Mouse (Mus musculus): ENCODE measurements around the gene Hspa4. TPM values are rescaled to one million over a fixed set of nuclear protein-coding genes. Genes with fewer than 3 reads are reported as not detected.

Hspa4 gene
- polyA plus RNA-seq, 1 experiment from 2014 or later = 82.7 TPM

DNA sequence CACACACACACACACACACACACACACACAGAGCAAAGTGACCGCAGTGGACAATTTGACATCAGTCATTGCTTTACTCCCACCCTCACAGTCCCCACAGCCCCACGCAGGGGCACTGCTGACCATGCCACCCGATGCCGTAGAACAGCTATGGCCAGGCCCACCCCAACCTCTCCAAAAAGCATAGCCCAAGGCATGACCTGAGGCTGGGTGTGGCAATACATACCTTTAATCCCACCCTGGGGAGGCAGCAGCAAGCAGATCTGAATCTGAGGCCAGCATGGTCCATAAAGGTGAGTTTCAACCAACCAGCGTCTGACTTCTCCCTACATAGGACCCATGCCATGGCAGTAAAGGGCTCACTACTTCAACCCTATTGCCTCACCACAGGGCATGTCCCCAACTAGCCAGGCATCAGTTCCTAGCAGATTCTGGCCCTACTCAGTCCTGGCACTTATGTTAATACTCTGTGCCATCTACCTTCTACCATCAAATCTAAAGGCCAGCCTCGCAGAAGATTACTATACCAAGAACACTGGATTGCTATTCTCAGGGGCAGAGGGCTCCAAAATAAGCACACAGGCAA, 41.1 kb downstream of the Hspa4 start:
- Histone ChIP-seq H3K9me3 (ENCODE audit: low read length) (no peaks in the 10 kb centered on the region), H3K36me3 (ENCODE audit: insufficient read depth, low read length) (peaks cover 34% of the 10 kb centered on the region), H3K4me3 (ENCODE audit: low read length) (no peak overlapping the region), H3K27ac (ENCODE audit: low read length) (no peak overlapping the region), H3K27me3 (ENCODE audit: insufficient read depth, low read length) (no peaks in the 10 kb centered on the region), H3K9ac (replicated peaks; ENCODE audit: low read length) (no peak overlapping the region), H3K4me2 (replicated peaks; ENCODE audit: low read depth, low read length) (no peak overlapping the region), H3K4me1 (ENCODE audit: insufficient read depth, low read length) (no peaks in the 10 kb centered on the region)
- ATAC-seq (ENCODE audit: low FRiP score, low TSS enrichment) = no peak
- 83% methylated on average over 5 of the region's 6 CpGs for WGBS

DNA sequence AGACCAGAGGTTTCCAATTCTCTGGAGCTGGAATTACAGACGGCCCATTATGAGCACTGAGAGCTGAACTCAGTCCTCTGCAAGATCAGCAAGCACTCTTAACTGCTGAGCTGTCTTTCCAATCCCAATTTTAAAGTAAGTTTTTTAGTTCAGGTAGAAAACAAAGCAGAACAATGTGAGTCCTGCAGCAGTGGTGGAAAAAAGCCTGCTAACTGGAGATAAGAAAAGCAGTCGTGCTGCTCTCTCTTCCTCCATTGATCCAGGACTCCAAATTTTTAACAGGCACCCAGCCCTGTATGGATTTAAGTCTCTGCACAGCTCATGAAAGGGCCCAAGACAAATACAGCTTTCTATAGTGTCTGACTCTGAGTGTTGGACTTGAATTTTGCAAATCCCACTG, 43.3 kb downstream of the Hspa4 start:
- Histone ChIP-seq H3K27ac (ENCODE audit: low read length) (no peak overlapping the region), H3K4me1 (ENCODE audit: insufficient read depth, low read length) (no peaks in the 10 kb centered on the region), H3K4me2 (replicated peaks; ENCODE audit: low read depth, low read length) (no peak overlapping the region), H3K27me3 (ENCODE audit: insufficient read depth, low read length) (no peaks in the 10 kb centered on the region), H3K36me3 (ENCODE audit: insufficient read depth, low read length) (peaks cover 16% of the 10 kb centered on the region; the same call in 1 of the 2 replicates), H3K9ac (replicated peaks; ENCODE audit: low read length) (no peak overlapping the region), H3K4me3 (ENCODE audit: low read length) (no peak overlapping the region), H3K9me3 (ENCODE audit: low read length) (no peaks in the 10 kb centered on the region)
- no peak for ATAC-seq (ENCODE audit: low FRiP score, low TSS enrichment)
- WGBS = 66% methylated on average over 2 of the region's 2 CpGs

DNA sequence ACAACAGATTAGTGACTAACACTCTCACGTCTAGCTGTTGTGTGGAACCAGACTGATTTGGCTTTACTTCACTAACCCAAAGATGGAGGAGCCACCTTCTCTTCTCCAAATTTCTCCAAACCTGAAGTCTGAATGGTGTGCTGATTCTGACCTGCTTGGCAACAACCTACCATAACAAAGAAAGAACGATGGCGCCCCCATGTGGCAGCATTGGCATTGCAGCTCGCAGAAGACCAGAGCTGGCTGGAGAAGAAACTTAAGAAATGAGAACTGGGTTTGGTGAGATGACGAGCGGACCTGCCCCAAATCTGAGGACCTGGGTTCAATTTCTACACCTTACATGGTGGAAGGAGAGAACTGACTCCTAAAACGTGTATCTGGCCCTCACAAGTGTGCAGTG, 45.3 kb downstream of the Hspa4 start:
- H3K4me1 ChIP-seq (ENCODE audit: insufficient read depth, low read length) = no peaks in the 10 kb centered on the region
- no peak for ATAC-seq (ENCODE audit: low FRiP score, low TSS enrichment)
- no peaks in the 10 kb centered on the region for H3K27me3 ChIP-seq (ENCODE audit: insufficient read depth, low read length)
- 39% methylated on average over 7 of the region's 7 CpGs for whole genome bisulfite sequencing
- H3K9me3 ChIP-seq (ENCODE audit: low read length) = no peaks in the 10 kb centered on the region
- no peak overlapping the region for H3K4me3 ChIP-seq (ENCODE audit: low read length)
- H3K4me2 ChIP-seq (replicated peaks; ENCODE audit: low read depth, low read length) = no peak overlapping the region
- no peak overlapping the region for H3K9ac ChIP-seq (replicated peaks; ENCODE audit: low read length)
- no peaks in the 10 kb centered on the region; the same call in 1 of the 2 replicates for H3K36me3 ChIP-seq (ENCODE audit: insufficient read depth, low read length)
- H3K27ac ChIP-seq (ENCODE audit: low read length) = no peak overlapping the region

GRCm38 (mm10) chr11:53254428-53254827, 45.8 kb downstream of the Hspa4 start:
- no peaks in the 10 kb centered on the region for H3K4me1 ChIP-seq (ENCODE audit: insufficient read depth, low read length)
- 95% methylated on average over 3 of the region's 3 CpGs for WGBS
- H3K4me2 ChIP-seq (replicated peaks; ENCODE audit: low read depth, low read length) = no peak overlapping the region
- no peaks in the 10 kb centered on the region for H3K9me3 ChIP-seq (ENCODE audit: low read length)
- H3K36me3 ChIP-seq (ENCODE audit: insufficient read depth, low read length) = no peaks in the 10 kb centered on the region
- H3K27ac ChIP-seq (ENCODE audit: low read length) = no peak overlapping the region
- no peaks in the 10 kb centered on the region for H3K27me3 ChIP-seq (ENCODE audit: insufficient read depth, low read length)
- ATAC-seq (ENCODE audit: low FRiP score, low TSS enrichment) = no peak
- H3K9ac ChIP-seq (replicated peaks; ENCODE audit: low read length) = no peak overlapping the region
- no peak overlapping the region for H3K4me3 ChIP-seq (ENCODE audit: low read length)

DNA sequence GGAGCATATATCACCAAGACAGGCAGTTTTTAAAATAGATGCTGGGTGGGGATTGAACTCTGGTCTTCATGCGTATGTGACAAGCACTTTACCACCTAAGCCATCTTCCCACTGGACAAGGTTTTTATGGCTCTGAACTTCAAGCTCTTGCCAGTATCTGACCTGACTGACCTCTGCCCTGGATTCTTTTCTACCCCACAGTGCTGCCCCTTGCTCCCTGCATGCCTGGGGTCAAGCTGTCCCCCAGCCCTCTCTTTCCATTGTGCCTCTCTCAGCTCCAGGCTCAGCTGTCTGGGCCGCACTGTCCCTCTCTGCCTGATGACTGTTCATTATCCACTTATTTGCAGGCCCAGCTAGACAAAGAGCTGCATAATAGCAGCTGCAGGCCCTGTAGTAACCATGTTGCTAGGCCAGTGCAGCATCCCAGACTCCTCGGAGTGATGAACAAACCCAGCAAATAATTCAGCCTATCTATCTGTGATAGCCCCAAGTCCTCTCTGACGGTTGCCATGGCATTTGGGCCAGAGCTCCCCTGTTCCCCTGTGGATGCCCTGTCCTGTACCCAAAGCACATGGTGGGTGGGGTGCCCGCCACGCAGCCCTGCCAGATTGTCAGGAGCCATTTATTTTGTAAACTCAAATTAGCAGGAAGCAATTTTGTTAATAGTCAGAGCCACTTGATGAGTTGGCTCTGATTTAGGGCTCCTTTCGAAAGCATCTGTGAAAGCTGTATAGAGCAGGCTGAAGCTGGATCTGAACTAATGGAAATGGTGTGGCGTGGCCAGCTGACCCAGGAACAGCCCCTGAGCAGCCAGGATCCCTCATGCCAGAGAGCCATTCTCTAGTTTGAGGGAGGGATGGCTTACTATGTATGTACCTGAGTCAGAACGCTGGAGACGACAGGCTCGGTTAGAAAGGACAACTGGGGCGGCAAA, 47.8 kb downstream of the Hspa4 start:
- Histone ChIP-seq H3K27me3 (ENCODE audit: insufficient read depth, low read length) (no peaks in the 10 kb centered on the region), H3K27ac (ENCODE audit: low read length) (no peak overlapping the region), H3K9ac (replicated peaks; ENCODE audit: low read length) (no peak overlapping the region), H3K36me3 (ENCODE audit: insufficient read depth, low read length) (no peaks in the 10 kb centered on the region), H3K4me1 (ENCODE audit: insufficient read depth, low read length) (no peaks in the 10 kb centered on the region), H3K4me2 (replicated peaks; ENCODE audit: low read depth, low read length) (no peak overlapping the region), H3K9me3 (ENCODE audit: low read length) (no peaks in the 10 kb centered on the region), H3K4me3 (ENCODE audit: low read length) (no peak overlapping the region)
- ATAC-seq (ENCODE audit: low FRiP score, low TSS enrichment) = no peak
- 85% methylated on average over 12 of the region's 12 CpGs for WGBS

DNA sequence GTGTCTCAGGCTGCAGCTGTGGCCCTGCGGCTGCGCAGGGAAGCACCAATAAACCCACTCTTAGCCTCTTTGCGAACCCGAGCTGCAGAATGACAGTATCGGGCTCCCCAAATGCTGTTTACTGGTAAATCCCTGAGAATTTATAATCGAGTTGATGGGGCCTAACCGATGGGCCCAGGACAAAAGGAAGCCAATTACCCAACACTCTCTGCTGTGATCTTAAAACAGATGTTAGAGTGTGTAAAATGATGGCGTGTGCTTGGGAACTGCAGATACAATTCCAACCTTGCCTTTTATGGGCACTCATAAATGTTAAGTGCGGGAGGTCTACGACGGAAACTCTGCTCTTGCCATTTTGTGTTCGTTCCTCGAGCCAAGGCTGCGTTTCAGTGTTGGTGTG, 49.5 kb downstream of the Hspa4 start:
- 28% methylated on average over 14 of the region's 14 CpGs for WGBS
- no peak for ATAC-seq (ENCODE audit: low FRiP score, low TSS enrichment)

DNA sequence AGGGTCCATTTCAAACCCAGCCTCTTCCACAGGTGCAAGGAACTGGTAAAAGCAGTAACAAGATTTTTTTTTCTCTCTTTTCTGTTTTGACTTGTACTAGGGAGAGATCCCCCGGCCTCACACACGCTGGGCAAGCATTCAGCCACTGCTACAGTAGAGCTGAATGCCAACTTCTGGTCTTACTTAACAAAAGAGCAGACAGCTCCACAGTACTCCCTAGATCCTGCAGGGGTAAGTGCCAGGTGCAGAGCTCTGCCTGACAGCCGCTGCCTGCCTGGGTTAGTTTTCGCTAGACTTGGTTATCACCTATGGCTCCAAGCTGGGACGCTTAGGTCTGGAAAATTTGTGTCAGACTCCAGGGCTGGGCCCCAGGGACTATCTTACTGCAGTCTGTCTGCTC, 50.6 kb downstream of the Hspa4 start:
- no peaks in the 10 kb centered on the region for H3K36me3 ChIP-seq (ENCODE audit: insufficient read depth, low read length)
- ATAC-seq (ENCODE audit: low FRiP score, low TSS enrichment) = no peak
- no peaks in the 10 kb centered on the region for H3K9me3 ChIP-seq (ENCODE audit: low read length)
- H3K4me1 ChIP-seq (ENCODE audit: insufficient read depth, low read length) = no peaks in the 10 kb centered on the region
- no peaks in the 10 kb centered on the region for H3K27me3 ChIP-seq (ENCODE audit: insufficient read depth, low read length)
- H3K27ac ChIP-seq (ENCODE audit: low read length) = no peak overlapping the region
- no peak overlapping the region for H3K4me3 ChIP-seq (ENCODE audit: low read length)
- 82% methylated on average over 5 of the region's 5 CpGs for WGBS
- H3K9ac ChIP-seq (replicated peaks; ENCODE audit: low read length) = no peak overlapping the region
- H3K4me2 ChIP-seq (replicated peaks; ENCODE audit: low read depth, low read length) = no peak overlapping the region

More for the DNA sequence above, 49.5 kb downstream of the Hspa4 start:
- H3K4me3 ChIP-seq (ENCODE audit: low read length) = no peak overlapping the region
- no peak overlapping the region for H3K9ac ChIP-seq (replicated peaks; ENCODE audit: low read length)
- H3K27ac ChIP-seq (ENCODE audit: low read length) = no peak overlapping the region
- no peaks in the 10 kb centered on the region for H3K9me3 ChIP-seq (ENCODE audit: low read length)
- H3K36me3 ChIP-seq (ENCODE audit: insufficient read depth, low read length) = no peaks in the 10 kb centered on the region
- H3K4me2 ChIP-seq (replicated peaks; ENCODE audit: low read depth, low read length) = no peak overlapping the region
- no peaks in the 10 kb centered on the region for H3K4me1 ChIP-seq (ENCODE audit: insufficient read depth, low read length)
- H3K27me3 ChIP-seq (ENCODE audit: insufficient read depth, low read length) = no peaks in the 10 kb centered on the region

- 53% methylated on average over 2 of the region's 2 CpGs for WGBS
- H3K9ac ChIP-seq (replicated peaks; ENCODE audit: low read length) = no peak overlapping the region
- no peaks in the 10 kb centered on the region for H3K36me3 ChIP-seq (ENCODE audit: insufficient read depth, low read length)
- no peaks in the 10 kb centered on the region for H3K4me1 ChIP-seq (ENCODE audit: insufficient read depth, low read length)
- H3K4me3 ChIP-seq (ENCODE audit: low read length) = no peak overlapping the region
- no peak overlapping the region for H3K4me2 ChIP-seq (replicated peaks; ENCODE audit: low read depth, low read length)
- no peak overlapping the region for H3K27ac ChIP-seq (ENCODE audit: low read length)
- ATAC-seq (ENCODE audit: low FRiP score, low TSS enrichment) = no peak
- no peaks in the 10 kb centered on the region for H3K27me3 ChIP-seq (ENCODE audit: insufficient read depth, low read length)
- no peaks in the 10 kb centered on the region for H3K9me3 ChIP-seq (ENCODE audit: low read length)
Measured at GRCm38 (mm10) chr11:53245561-53245960, 54.7 kb downstream of the Hspa4 start.

DNA sequence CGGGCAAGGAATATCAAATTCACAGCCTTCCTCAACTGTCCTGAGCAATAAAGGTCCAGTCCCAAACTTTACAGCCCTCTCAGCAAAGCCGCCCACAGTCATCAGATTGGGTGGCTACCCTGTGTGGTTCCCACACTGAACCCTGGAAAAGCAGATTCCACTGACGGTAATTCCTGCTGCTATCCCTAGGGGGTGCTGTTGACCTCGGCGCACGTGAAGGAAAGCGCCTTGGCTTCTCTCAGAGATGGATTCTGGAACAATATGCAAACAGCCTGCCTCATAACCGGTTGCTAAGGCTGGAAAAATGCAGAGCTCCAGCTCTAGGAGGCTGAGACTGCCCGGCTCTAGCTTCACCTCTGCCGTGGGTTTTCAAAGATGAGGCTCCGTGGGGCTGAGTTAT, 57.1 kb downstream of the Hspa4 start:
- 54% methylated on average over 11 of the region's 11 CpGs for WGBS
- Histone ChIP-seq H3K9ac (replicated peaks; ENCODE audit: low read length) (no peak overlapping the region), H3K4me3 (ENCODE audit: low read length) (no peak overlapping the region), H3K27me3 (ENCODE audit: insufficient read depth, low read length) (no peaks in the 10 kb centered on the region), H3K27ac (ENCODE audit: low read length) (no peak overlapping the region), H3K36me3 (ENCODE audit: insufficient read depth, low read length) (no peaks in the 10 kb centered on the region), H3K4me1 (ENCODE audit: insufficient read depth, low read length) (peaks cover 9% of the 10 kb centered on the region; the same call in 1 of the 2 replicates), H3K4me2 (replicated peaks; ENCODE audit: low read depth, low read length) (no peak overlapping the region), H3K9me3 (ENCODE audit: low read length) (no peaks in the 10 kb centered on the region)
- ATAC-seq (ENCODE audit: low FRiP score, low TSS enrichment) = no peak

DNA sequence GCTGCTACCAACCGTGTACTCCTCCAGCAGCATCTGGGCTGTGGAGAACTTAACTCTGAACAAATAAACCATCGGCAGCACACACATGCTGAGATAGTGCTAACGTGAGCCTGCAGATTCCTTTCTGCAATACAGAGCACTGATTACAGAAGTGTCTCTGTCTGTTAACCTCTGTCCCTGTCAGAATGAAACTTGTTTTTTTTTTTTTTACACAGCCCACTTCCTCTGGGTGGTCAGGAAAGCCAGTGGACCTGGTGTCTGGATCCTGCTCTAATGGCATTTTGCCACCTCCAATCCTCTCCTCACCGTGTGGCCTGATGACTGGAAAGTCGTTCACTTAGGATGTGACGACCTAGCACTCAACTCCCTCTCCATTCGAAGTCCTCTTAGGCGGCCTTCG, 66.7 kb downstream of the Hspa4 start:
- Histone ChIP-seq H3K4me1 (ENCODE audit: insufficient read depth, low read length) (no peaks in the 10 kb centered on the region), H3K4me2 (replicated peaks; ENCODE audit: low read depth, low read length) (no peak overlapping the region), H3K9ac (replicated peaks; ENCODE audit: low read length) (no peak overlapping the region), H3K36me3 (ENCODE audit: insufficient read depth, low read length) (no peaks in the 10 kb centered on the region), H3K27me3 (ENCODE audit: insufficient read depth, low read length) (no peaks in the 10 kb centered on the region), H3K27ac (ENCODE audit: low read length) (no peak overlapping the region), H3K4me3 (ENCODE audit: low read length) (no peak overlapping the region), H3K9me3 (ENCODE audit: low read length) (peaks cover 3% of the 10 kb centered on the region; the same call in 1 of the 2 replicates)
- WGBS = 53% methylated on average over 9 of the region's 9 CpGs
- ATAC-seq (ENCODE audit: low FRiP score, low TSS enrichment) = no peak
